Mouse (Mus musculus): ENCODE measurements around the gene Six4. TPM values are rescaled to one million over a fixed set of nuclear protein-coding genes. Genes with fewer than 3 reads are reported as not detected.
"Not testable (repeated sequence)": the region's sequence is repeated elsewhere in the genome, so short reads cannot be mapped to it uniquely, and the experiment has no call there.

Gene Six4
- polyA plus RNA-seq, 1 experiment from 2014 or later = 1.3 TPM

DNA sequence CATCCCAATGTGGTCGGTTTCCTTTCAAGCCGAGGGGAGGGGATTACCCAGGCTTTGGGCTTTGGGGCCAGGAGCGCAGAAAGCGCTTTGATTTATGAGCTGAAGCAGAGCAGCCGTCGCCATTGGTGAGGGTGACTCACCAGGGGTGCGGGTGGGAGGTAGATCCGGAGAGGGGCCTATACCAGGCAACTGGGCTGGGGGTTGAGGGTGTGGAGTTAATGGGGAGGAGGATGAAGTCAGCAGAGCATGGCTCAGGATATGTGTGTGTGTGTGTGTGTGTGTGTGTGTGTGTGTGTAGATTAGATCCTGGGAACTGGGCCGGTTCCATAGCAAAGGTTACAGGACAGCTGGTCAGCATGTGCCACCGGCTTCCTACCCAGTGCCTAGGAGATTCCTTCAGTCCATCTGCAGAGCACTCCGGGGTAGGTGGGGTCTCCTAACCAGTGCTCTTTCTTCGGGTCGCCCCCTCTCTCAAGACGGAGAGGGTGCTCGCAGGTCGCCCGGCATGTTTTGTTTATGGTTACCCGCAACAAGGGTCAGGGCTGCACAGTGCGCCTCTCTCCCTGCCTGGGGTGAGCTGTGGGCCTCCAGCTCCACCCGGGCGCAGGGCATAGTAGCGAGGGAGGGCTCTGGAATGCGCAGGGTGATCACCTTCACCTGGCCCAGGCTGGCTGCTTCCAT lies 2.7 kb downstream of the Six4 start:
- H3K36me3 ChIP-seq = peaks cover 5% of the 10 kb centered on the region; the same call in 1 of the 2 replicates
- no peaks in the 10 kb centered on the region for H3K9me3 ChIP-seq
- 3% methylated on average over 23 of the region's 23 CpGs for WGBS
- peak; percentile 37; the same call in 1 of the 2 replicates for ATAC-seq (ENCODE audit: low read depth)
- H3K4me3 ChIP-seq = peak overlapping the region; percentile 77
- peak overlapping the region; percentile 81 for H3K9ac ChIP-seq
- no peak overlapping the region for H3K27ac ChIP-seq (replicated peaks)
- H3K4me1 ChIP-seq (replicated peaks) = peaks cover 26% of the 10 kb centered on the region
- peak overlapping the region; percentile 99 for H3K4me2 ChIP-seq
- H3K27me3 ChIP-seq = peaks cover 25% of the 10 kb centered on the region

DNA sequence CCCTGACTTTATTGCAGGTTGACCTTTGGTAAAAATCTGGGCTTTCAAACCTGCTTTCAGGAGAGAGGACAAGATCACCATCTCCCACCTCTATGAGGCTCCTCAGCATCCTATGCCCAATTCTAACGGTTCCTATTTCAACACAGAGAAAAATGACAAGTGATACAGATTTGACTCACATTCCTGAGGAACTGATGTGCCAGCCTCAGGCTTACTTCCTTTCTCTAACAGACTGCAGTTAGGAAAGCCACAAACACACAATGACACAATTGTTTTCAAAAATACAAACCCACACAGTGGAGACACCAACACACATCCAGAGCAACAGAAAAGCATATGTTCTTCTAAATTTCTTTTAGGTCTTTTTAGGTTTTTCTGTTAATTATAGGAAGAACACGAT lies 5.4 kb downstream of the Six4 start:
- Histone ChIP-seq H3K9ac (no peak overlapping the region), H3K27ac (replicated peaks) (no peak overlapping the region), H3K36me3 (peaks cover 19% of the 10 kb centered on the region), H3K9me3 (0 out of 2 replicates have a peak, but pooled peaks cover 3% of the 10 kb centered on the region), H3K4me2 (no peak overlapping the region), H3K27me3 (peaks cover 21% of the 10 kb centered on the region), H3K4me1 (replicated peaks) (peaks cover 26% of the 10 kb centered on the region), H3K4me3 (no peak overlapping the region)
- 75% methylated on average over 2 of the region's 2 CpGs for WGBS
- ATAC-seq (ENCODE audit: low read depth) = no peak

DNA sequence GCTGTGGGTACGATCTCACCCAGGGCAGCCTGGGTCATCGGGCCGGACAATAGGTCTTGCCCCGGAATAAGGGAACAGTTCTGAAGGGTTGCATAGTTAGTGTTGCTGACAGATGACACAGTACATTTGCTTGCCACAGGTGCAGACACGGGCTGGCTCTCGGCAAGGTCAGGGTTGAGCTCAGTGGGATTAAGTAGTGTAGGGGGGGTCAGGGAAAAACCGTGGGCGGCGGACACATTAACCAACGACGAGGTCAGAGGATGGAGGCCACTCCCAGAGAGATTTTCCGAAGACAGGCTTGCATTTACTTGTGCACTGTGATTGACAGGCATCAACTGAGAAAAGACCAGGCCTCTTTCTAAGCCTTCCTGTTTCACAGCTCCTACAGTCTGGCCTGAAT lies 9.5 kb downstream of the Six4 start:
- Histone ChIP-seq H3K36me3 (peaks cover 17% of the 10 kb centered on the region), H3K9ac (no peak overlapping the region), H3K27ac (replicated peaks) (no peak overlapping the region), H3K4me3 (no peak overlapping the region), H3K9me3 (0 out of 2 replicates have a peak, but pooled peaks cover 3% of the 10 kb centered on the region), H3K4me2 (no peak overlapping the region), H3K27me3 (no peaks in the 10 kb centered on the region), H3K4me1 (replicated peaks) (no peaks in the 10 kb centered on the region)
- WGBS = 90% methylated on average over 12 of the region's 12 CpGs
- ATAC-seq (ENCODE audit: low read depth) = no peak

DNA sequence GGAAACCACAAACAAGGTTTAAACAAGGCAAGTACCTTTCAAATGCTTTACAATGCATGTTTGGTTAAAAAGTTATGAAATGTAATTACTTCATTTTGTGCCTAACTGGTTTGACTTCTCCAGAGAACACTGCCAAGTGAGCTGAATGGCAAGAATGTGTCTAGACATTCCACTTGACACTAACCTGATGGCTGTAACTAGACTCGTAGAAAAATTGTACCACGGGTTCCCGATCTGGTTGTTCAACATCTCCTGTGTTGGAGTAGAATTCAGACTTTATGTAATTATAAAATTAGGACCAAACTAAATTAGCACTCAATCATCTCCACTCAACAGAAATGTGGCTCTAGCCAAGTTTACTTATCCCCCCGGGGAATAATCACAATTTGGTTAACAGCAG lies 14.7 kb downstream of the Six4 start:
- no peak overlapping the region for H3K4me3 ChIP-seq
- no peak overlapping the region for H3K27ac ChIP-seq (replicated peaks)
- H3K4me1 ChIP-seq (replicated peaks) = no peaks in the 10 kb centered on the region
- H3K9ac ChIP-seq = no peak overlapping the region
- H3K27me3 ChIP-seq = no peaks in the 10 kb centered on the region
- 0 out of 2 replicates have a peak, but pooled peaks cover 2% of the 10 kb centered on the region for H3K9me3 ChIP-seq
- peaks cover 9% of the 10 kb centered on the region for H3K36me3 ChIP-seq
- H3K4me2 ChIP-seq = no peak overlapping the region
- no peak for ATAC-seq (ENCODE audit: low read depth)
- WGBS = 92% methylated on average over 4 of the region's 4 CpGs

DNA sequence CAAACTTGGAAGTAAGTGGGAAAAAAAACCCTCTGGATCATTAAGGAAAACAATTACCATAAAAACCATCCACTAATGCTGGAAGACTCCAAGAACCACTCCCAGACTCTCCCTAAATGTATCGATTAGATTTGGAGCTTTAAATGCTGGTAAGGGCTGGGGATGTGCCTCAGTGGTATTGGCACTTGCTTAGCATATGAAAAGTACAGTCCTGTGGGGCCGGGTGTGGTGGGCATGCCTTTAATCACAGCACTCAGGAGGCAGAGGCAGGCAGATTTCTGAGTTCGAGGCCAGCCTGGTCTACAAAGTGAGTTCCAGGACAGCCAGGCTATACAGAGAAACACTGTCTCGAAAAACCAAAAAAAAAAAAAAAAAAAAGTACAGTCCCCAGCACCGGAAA lies 17.1 kb downstream of the Six4 start:
- H3K4me1 ChIP-seq (replicated peaks); H3K4me2 ChIP-seq; H3K9me3 ChIP-seq; H3K36me3 ChIP-seq; H3K27me3 ChIP-seq; H3K27ac ChIP-seq (replicated peaks); H3K4me3 ChIP-seq; ATAC-seq (ENCODE audit: low read depth); H3K9ac ChIP-seq: not testable (repeated sequence)
- WGBS = 87% methylated on average over 5 of the region's 5 CpGs

DNA sequence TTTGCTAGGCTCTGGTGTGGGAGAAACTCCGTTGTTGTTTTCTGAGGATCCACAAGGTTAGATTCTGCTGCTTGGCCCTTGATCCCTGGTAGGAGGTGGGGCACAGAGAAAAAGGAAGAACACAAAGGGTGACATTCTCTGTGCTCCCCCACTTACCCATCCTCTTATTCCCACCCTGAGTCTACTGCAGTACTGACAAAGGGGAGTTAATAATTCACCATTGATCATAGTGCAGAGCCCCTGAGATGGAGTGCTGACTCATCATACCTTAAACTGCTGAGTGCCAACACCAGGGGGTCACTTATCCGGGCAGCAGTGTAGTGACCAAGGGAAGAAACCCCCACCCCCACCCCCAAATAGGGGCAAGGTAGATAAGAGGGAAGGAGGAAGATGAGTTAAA lies 18.7 kb downstream of the Six4 start:
- WGBS = 26% methylated on average over 2 of the region's 2 CpGs
- H3K9me3 ChIP-seq = no peaks in the 10 kb centered on the region
- ATAC-seq (ENCODE audit: low read depth) = no peak
- H3K27me3 ChIP-seq = no peaks in the 10 kb centered on the region
- no peak overlapping the region for H3K4me2 ChIP-seq
- no peaks in the 10 kb centered on the region for H3K36me3 ChIP-seq
- no peak overlapping the region for H3K9ac ChIP-seq
- no peaks in the 10 kb centered on the region for H3K4me1 ChIP-seq (replicated peaks)
- no peak overlapping the region for H3K27ac ChIP-seq (replicated peaks)
- H3K4me3 ChIP-seq = no peak overlapping the region

DNA sequence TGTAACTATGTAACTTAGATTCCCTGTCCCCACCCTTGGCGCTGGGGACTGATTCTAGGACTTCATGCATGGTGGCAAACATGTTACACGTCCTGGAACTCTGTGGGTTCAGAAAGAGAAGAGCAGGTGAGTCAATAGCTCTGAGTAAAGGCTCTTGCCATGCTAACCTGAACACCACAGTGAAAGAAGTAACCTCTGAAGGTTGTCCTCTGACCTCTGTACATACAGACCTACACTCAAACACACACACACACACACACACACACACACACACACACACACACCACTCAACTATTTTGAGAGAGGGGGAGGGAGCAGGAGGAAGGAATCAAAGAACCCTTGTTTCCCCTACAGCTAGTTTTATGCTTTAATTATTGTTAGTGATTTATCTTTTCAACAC lies 19.1 kb downstream of the Six4 start:
- WGBS = 76% methylated on average over 2 of the region's 2 CpGs
- no peak overlapping the region for H3K27ac ChIP-seq (replicated peaks)
- ATAC-seq (ENCODE audit: low read depth) = no peak
- no peaks in the 10 kb centered on the region for H3K9me3 ChIP-seq
- no peaks in the 10 kb centered on the region for H3K27me3 ChIP-seq
- H3K4me2 ChIP-seq = no peak overlapping the region
- no peak overlapping the region for H3K9ac ChIP-seq
- H3K36me3 ChIP-seq = no peaks in the 10 kb centered on the region
- no peaks in the 10 kb centered on the region for H3K4me1 ChIP-seq (replicated peaks)
- no peak overlapping the region for H3K4me3 ChIP-seq

DNA sequence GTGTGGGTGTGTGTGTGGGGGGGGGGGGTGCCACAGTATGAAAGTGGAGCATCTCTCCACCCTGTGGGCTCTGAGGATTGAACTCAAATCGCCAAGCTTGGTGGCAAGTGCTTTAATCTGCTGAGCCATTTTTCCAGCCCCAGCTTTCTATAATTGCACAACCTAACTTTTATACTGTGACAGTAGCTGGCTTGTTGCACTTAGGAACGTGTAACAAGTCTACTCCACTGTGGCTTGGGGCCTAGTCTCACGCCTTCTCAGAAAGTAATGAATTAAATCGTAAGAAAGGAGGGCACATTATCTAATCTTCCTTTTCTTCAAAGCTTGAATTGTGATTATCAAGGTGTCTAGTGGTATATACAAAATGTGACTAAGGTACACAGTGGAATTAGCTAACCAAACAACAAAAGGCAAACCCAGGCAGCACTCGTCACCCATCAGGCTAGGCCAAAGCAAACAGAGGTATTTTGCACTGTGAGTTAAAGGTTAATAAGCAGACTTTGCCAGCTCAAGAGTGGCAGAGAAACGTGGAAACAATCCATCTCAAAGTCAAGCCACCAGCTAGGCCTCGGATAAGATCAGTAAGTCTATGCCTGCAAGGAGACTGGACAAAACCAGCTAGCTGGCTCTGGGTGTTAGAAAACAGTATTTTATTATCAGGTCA lies 22.5 kb downstream of the Six4 start:
- H3K27ac ChIP-seq (replicated peaks) = no peak overlapping the region
- no peak overlapping the region for H3K4me2 ChIP-seq
- H3K36me3 ChIP-seq = no peaks in the 10 kb centered on the region
- ATAC-seq (ENCODE audit: low read depth) = no peak
- no peaks in the 10 kb centered on the region for H3K27me3 ChIP-seq
- no peak overlapping the region for H3K4me3 ChIP-seq
- H3K4me1 ChIP-seq (replicated peaks) = no peaks in the 10 kb centered on the region
- 82% methylated on average over 7 of the region's 7 CpGs for WGBS
- no peak overlapping the region for H3K9ac ChIP-seq
- no peaks in the 10 kb centered on the region for H3K9me3 ChIP-seq

DNA sequence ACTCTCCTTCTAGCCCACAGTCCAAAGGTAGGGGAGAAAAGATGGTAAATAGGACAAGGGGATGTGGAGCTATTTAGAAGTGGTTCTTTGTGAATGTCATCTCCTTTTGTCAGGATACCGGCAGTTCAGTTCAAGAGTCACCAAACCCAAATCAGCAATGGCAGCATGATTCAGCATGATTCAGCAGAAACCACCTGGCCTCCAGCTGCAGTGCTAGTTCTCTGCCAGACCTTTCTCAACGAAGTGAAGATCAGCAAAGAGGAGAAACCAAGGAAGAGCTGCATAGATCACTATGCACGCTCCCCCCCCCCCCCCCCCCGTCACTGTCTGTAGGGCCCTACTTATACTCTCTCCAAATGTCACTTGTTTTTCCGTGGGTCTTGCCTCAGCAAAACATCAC lies 24.3 kb downstream of the Six4 start:
- Histone ChIP-seq H3K9ac (no peak overlapping the region), H3K27ac (replicated peaks) (no peak overlapping the region), H3K36me3 (no peaks in the 10 kb centered on the region), H3K4me3 (no peak overlapping the region), H3K4me2 (no peak overlapping the region), H3K4me1 (replicated peaks) (no peaks in the 10 kb centered on the region), H3K9me3 (no peaks in the 10 kb centered on the region), H3K27me3 (no peaks in the 10 kb centered on the region)
- WGBS = 66% methylated on average over 4 of the region's 5 CpGs
- no peak for ATAC-seq (ENCODE audit: low read depth)

DNA sequence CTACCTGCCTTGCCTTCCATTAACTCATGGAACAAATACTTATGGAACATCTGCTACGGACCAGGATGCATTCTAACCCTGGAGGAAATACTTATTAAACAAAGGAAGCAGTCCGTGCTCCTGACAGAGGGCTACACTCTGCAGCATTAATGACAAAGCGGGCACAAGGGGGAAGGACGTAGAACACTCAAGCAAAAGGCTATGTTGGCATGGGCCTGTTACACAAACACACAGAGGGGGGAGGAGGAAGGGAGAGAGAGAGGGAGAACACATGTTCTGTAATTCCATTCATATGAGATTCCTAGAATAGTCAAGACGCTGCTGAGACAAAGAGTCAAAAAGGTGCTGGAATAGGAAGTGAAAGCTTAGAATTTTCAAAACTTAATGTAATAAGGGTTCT lies 24.8 kb downstream of the Six4 start:
- no peak overlapping the region for H3K27ac ChIP-seq (replicated peaks)
- no peaks in the 10 kb centered on the region for H3K36me3 ChIP-seq
- H3K4me3 ChIP-seq = no peak overlapping the region
- no peaks in the 10 kb centered on the region for H3K27me3 ChIP-seq
- whole genome bisulfite sequencing = 84% methylated on average over 5 of the region's 5 CpGs
- ATAC-seq (ENCODE audit: low read depth) = no peak
- no peaks in the 10 kb centered on the region for H3K9me3 ChIP-seq
- H3K9ac ChIP-seq = no peak overlapping the region
- H3K4me2 ChIP-seq = no peak overlapping the region
- H3K4me1 ChIP-seq (replicated peaks) = no peaks in the 10 kb centered on the region

DNA sequence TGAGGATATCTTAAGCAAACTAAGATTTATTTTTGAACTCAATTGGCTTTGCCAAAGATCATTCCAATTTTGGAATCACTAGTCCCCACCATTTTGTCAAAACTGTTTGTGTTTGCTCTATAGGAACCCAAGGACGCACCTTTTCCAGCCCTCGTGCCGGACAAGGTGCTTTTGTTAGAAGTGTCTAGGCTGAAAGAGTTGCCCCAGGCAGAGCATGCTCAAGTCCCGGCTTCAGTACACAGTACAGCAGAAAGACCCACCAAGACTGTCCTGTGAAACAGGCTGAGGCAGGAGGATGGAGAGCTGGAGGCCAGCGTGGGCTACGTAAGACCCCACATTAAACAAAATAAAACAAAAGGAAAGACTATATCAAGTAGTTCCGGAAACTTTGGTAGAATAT lies 26.2 kb downstream of the Six4 start:
- WGBS = 87% methylated on average over 7 of the region's 7 CpGs

DNA sequence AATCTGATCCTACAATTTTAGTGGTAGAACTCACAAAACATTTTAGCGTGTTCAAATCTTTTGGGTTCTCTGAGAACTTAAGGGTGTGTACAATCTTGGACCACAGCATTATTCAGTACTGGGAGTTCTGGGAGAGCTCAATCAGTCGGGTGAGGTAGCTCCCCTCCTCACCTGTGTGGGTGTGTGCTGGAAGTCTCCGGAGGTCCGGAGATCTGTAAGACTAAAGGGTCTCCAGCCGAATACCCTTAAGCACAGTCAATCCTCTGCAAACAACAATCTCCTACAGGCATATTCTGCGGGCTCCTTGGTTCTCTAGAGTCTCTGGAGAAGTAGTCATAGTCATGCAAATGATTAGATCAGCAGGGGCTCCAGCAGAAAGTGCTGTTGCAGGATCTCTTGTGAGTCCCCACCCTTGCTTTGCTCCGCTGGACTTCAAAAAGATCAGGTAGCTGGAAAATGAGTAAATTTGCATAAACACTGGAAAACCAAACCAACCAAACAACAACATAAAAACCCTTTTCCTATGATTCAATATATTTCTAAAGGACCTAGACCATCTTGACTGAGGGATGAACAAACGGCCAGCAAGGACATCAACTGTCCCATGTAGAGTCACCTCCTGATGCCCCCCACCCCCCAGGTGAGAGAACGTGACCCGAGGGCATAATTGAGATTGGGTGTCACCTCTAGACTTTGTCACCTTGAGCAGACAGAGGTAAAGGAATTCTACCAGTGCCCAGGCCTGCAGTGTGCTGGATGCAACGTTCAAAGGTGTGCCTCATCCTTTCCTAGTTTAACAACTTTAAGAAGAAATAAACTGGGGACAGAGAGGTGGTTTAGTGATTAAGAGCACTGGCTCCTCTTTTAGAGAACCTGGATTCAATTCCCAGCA lies 27.3 kb downstream of the Six4 start:
- 29% methylated on average over 11 of the region's 11 CpGs for WGBS
- no peaks in the 10 kb centered on the region for H3K27me3 ChIP-seq
- no peaks in the 10 kb centered on the region for H3K9me3 ChIP-seq

More for the DNA sequence above, 26.2 kb downstream of the Six4 start:
- no peaks in the 10 kb centered on the region for H3K4me1 ChIP-seq (replicated peaks)
- no peak for ATAC-seq (ENCODE audit: low read depth)
- no peaks in the 10 kb centered on the region for H3K36me3 ChIP-seq
- no peak overlapping the region for H3K4me3 ChIP-seq
- H3K27me3 ChIP-seq = no peaks in the 10 kb centered on the region
- no peak overlapping the region for H3K27ac ChIP-seq (replicated peaks)
- no peak overlapping the region for H3K9ac ChIP-seq
- H3K9me3 ChIP-seq = no peaks in the 10 kb centered on the region
- H3K4me2 ChIP-seq = no peak overlapping the region

More for the DNA sequence above, 27.3 kb downstream of the Six4 start:
- Histone ChIP-seq H3K4me1 (replicated peaks) (no peaks in the 10 kb centered on the region), H3K4me3 (no peak overlapping the region), H3K36me3 (no peaks in the 10 kb centered on the region), H3K27ac (replicated peaks) (no peak overlapping the region), H3K9ac (no peak overlapping the region), H3K4me2 (no peak overlapping the region)
- no peak for ATAC-seq (ENCODE audit: low read depth)
